Comparison of ENCODE assay signal across 19 mouse cellular contexts in the genomic region with DNA sequence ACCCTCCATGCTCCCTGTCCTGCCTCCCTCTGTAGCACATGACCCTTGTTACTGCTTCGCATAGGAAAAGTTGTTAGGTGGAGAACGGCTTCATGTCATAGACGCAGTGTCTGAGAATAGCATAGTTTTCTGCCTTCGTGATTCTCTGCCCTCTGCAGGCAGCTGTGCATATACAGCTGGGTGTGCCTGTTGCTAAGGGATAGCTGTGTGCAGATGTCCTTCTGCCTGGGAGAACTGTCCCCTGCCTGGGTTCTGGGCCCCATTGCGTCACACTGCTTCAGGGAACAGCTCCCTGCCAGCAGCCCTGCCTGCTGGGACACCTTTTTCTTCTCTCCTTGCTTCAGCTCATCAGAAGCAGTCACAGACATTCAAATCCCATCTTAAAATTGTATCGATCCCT. TPM values are rescaled to one million over a fixed set of nuclear protein-coding genes. Genes with fewer than 3 reads are reported as not detected.
A peak's percentile ranks its signal among the peaks of the same experiment; 100 is the strongest.
DNase-seq lines count a peak whose midpoint lies in the region; ATAC-seq and TF ChIP-seq lines count a peak whose summit lies in the region.
"Had no signal": no experiment of that assay in that cellular context is flagged by ENCODE, and none has a peak within 500 bp of the region (broad histone marks: within the 10 kb centered on the region; RNA-seq: fewer than 3 reads in every experiment).

No protein-coding gene starts in this region.

- no peak for ATAC-seq in kidney, postnatal 0 days (replicated peaks; ENCODE audit: low FRiP score, low read depth)
- peak; percentile 82 for ATAC-seq in intestine, embryonic 16.5 days
- ATAC-seq: midbrain, embryonic 13.5 days had no signal

- no peak overlapping the region for H3K4me2 ChIP-seq in kidney, postnatal 0 days (ENCODE audit: low read length)
- H3K4me2 ChIP-seq in intestine, embryonic 16.5 days (ENCODE audit: low read depth, low read length), result no peak overlapping the region
- H3K4me2 ChIP-seq: hindbrain, embryonic 12.5 days; midbrain, embryonic 13.5 days had no signal

- H3K9ac ChIP-seq in kidney, postnatal 0 days (ENCODE audit: low read depth, low read length), result no peak overlapping the region
- H3K9ac ChIP-seq in intestine, embryonic 16.5 days (ENCODE audit: low read depth, low read length), result no peak overlapping the region
- H3K9ac ChIP-seq: hindbrain, embryonic 12.5 days; midbrain, embryonic 13.5 days had no signal

- TF ChIP-seq CTCF in kidney, postnatal 0 days (IDR thresholded peaks at IDR 0.05; ENCODE audit: low read depth), result peak; percentile 10; the same call in 1 of the 2 replicates
- TF ChIP-seq CTCF in E14TG2a.4 (conservative IDR thresholded peaks at IDR 0.05; ENCODE audit: low read length), result no peak

- peaks cover 63% of the 10 kb centered on the region for H3K36me3 ChIP-seq in kidney, postnatal 0 days (ENCODE audit: insufficient read depth, low read length)
- peaks cover 100% of the 10 kb centered on the region for H3K36me3 ChIP-seq in E14TG2a.4 (ENCODE audit: insufficient read depth, low read length)
- peaks cover 29% of the 10 kb centered on the region for H3K36me3 ChIP-seq in intestine, embryonic 16.5 days (ENCODE audit: control insufficient read depth, insufficient read depth, low read length)

- no peak for DNase-seq in kidney, postnatal 0 days (ENCODE audit: low spot score)
- no peak for DNase-seq in kidney, postnatal 10 days
- peak; percentile 47 for DNase-seq in adipocyte (ENCODE audit: low spot score)
- DNase-seq in urinary bladder, adult 18-20 months (ENCODE audit: low spot score in 2 of 2), result no peak
- no peak for DNase-seq in embryo, embryonic 11 days
- DNase-seq in frontal cortex, adult 2 months (ENCODE audit: extremely low spot score in 1 of 2, low spot score in 1 of 2), result no peak
- DNase-seq: cerebellum, postnatal 10 days; gastrocnemius, postnatal 10 days; kidney, postnatal 25 days; lung, postnatal 4 days; retina, postnatal 1 day; right cerebral cortex, postnatal 4 days; thymus, adult 18-20 months had no signal

- no peak overlapping the region for H3K27ac ChIP-seq in kidney, postnatal 0 days
- H3K27ac ChIP-seq in intestine, embryonic 16.5 days (ENCODE audit: low read length), result peak overlapping the region; percentile 72
- H3K27ac ChIP-seq: forebrain, embryonic 10.5 days; hindbrain, embryonic 12.5 days; midbrain, embryonic 13.5 days had no signal

- no peaks in the 10 kb centered on the region for H3K27me3 ChIP-seq in kidney, postnatal 0 days (ENCODE audit: insufficient read depth, low read length)
- H3K27me3 ChIP-seq in E14TG2a.4 (ENCODE audit: insufficient read depth, low read length), result no peaks in the 10 kb centered on the region
- H3K27me3 ChIP-seq in intestine, embryonic 16.5 days (replicated peaks; ENCODE audit: control insufficient read depth, insufficient read depth, low read length), result no peaks in the 10 kb centered on the region
- H3K27me3 ChIP-seq: hindbrain, embryonic 12.5 days; midbrain, embryonic 13.5 days had no signal

- H3K9me3 ChIP-seq in kidney, postnatal 0 days (replicated peaks; ENCODE audit: low read length), result no peaks in the 10 kb centered on the region
- no peaks in the 10 kb centered on the region for H3K9me3 ChIP-seq in E14TG2a.4 (ENCODE audit: low read length)
- H3K9me3 ChIP-seq in intestine, embryonic 16.5 days (ENCODE audit: control insufficient read depth, low read length), result no peaks in the 10 kb centered on the region
- H3K9me3 ChIP-seq: forebrain, embryonic 10.5 days; hindbrain, embryonic 12.5 days; midbrain, embryonic 13.5 days had no signal

- H3K4me1 ChIP-seq in kidney, postnatal 0 days (replicated peaks; ENCODE audit: insufficient read depth, low read length), result no peaks in the 10 kb centered on the region
- peaks cover 95% of the 10 kb centered on the region for H3K4me1 ChIP-seq in E14TG2a.4 (replicated peaks; ENCODE audit: low read depth, low read length)
- H3K4me1 ChIP-seq in intestine, embryonic 16.5 days (ENCODE audit: control insufficient read depth, insufficient read depth, low read length), result peaks cover 5% of the 10 kb centered on the region; the same call in 1 of the 2 replicates
- H3K4me1 ChIP-seq: forebrain, embryonic 10.5 days; hindbrain, embryonic 12.5 days; midbrain, embryonic 13.5 days had no signal

- 78% methylated on average over 6 of the region's 6 CpGs for WGBS in kidney, postnatal 0 days
- 75% methylated on average over 6 of the region's 6 CpGs for WGBS in intestine, embryonic 16.5 days

- no peak overlapping the region for H3K4me3 ChIP-seq in kidney, postnatal 0 days (replicated peaks; ENCODE audit: low read depth, low read length)
- H3K4me3 ChIP-seq in E14TG2a.4 (replicated peaks; ENCODE audit: low read length), result peak overlapping the region; percentile 35; the same call in 1 of the 2 replicates
- no peak overlapping the region for H3K4me3 ChIP-seq in intestine, embryonic 16.5 days (ENCODE audit: low read length)
- H3K4me3 ChIP-seq: forebrain, embryonic 10.5 days; hindbrain, embryonic 12.5 days; midbrain, embryonic 13.5 days; myocyte had no signal

RNA-seq across cellular contexts. Expression of gene Pomp, which starts 9.3 kb away (rescaled TPM):
- polyA plus RNA-seq in kidney, postnatal 0 days (2015; fragmentation: Nextera tagmentation; extraction: Ambion mirVana), result 521 and 525 TPM in 2 replicates
- polyA plus RNA-seq in intestine, embryonic 16.5 days (2015; fragmentation: Nextera tagmentation; extraction: Ambion mirVana), result 394 and 410 TPM in 2 replicates
- polyA plus RNA-seq in frontal cortex, adult 2 months (2012; rRNA removed), result 212 and 217 TPM in 2 replicates

RNA-seq across cellular contexts. Expression of gene Slc46a3, which starts 25.0 kb away (rescaled TPM):
- 2.9 and 3.0 TPM in 2 replicates for polyA plus RNA-seq in kidney, postnatal 0 days (2015; fragmentation: Nextera tagmentation; extraction: Ambion mirVana)
- 21.4 and 39.8 TPM in 2 replicates for polyA plus RNA-seq in intestine, embryonic 16.5 days (2015; fragmentation: Nextera tagmentation; extraction: Ambion mirVana)
- 19.0 and 21.1 TPM in 2 replicates for polyA plus RNA-seq in frontal cortex, adult 2 months (2012; rRNA removed)
